Mouse (Mus musculus) cortical plate, adult 2 months (tissue): ENCODE measurements around the gene Plk5. TPM values are rescaled to one million over a fixed set of nuclear protein-coding genes. Genes with fewer than 3 reads are reported as not detected.
A peak's percentile ranks its signal among the peaks of the same experiment; 100 is the strongest.

Experiments
- H3K27ac ChIP-seq: fragments of 200-500 bp; 2 replicates; pipeline ENCODE4 v1.5.1; 2012; ENCODE audit warnings: low read length, control low read depth, inconsistent platforms; ENCODE audit not compliant: insufficient read depth
- H3K4me1 ChIP-seq: fragments of 200-500 bp; 2 replicates; pipeline ENCODE4 v1.6.1; 2011; ENCODE audit warnings: low read length; ENCODE audit not compliant: control insufficient read depth, insufficient read depth
- H3K4me3 ChIP-seq: fragments of 200-500 bp; 2 replicates; pipeline ENCODE4 v1.5.1; 2011; ENCODE audit warnings: mild to moderate bottlenecking, low read length, control low read depth; ENCODE audit not compliant: insufficient read depth
- CTCF ChIP-seq: fragments of 200-500 bp; IDR thresholded peaks from 2 replicates; pipeline ENCODE4 v1.5.1; 2011; ENCODE audit warnings: mild to moderate bottlenecking, control low read depth, low read length; ENCODE audit not compliant: insufficient read depth; ENCODE audit errors: extremely low read depth
- POLR2A ChIP-seq: fragments of 200-500 bp; IDR thresholded peaks from 2 replicates; pipeline ENCODE4 v1.6.1; 2011; ENCODE audit warnings: mild to moderate bottlenecking, low read length, control low read depth; ENCODE audit not compliant: insufficient read depth; ENCODE audit errors: extremely low read depth
- polyA plus RNA-seq: library from polyadenylated mRNA; depleted of rRNA; stranded (reverse); fragments of >200 nt; gene quantifications from 2 replicates; pipeline ENCODE4 v1.2.3, GENCODE M21; 2012

The Plk5 gene
- polyA plus RNA-seq, 1 experiment = 40.3 TPM

- Histone ChIP-seq H3K4me1 (peaks cover 5% of the 10 kb centered on the region), H3K4me3 (no peak overlapping the region; the same call in 1 of the 2 replicates), H3K27ac (no peak overlapping the region)
- TF ChIP-seq CTCF (no peak), POLR2A (no peak)
These were observed 35.1 kb upstream of the Plk5 start for GRCm38 (mm10) chr10:80321014-80321669.

GRCm38 (mm10) chr10:80321670-80322581 lies 34.3 kb upstream of the Plk5 start:
- Histone ChIP-seq H3K4me1 (peaks cover 5% of the 10 kb centered on the region), H3K27ac (no peak overlapping the region)

GRCm38 (mm10) chr10:80322811-80323211 lies 33.4 kb upstream of the Plk5 start:
- H3K27ac ChIP-seq = 0 out of 2 replicates have a peak overlapping the region, but pooled peaks have one; percentile 9
- peak overlapping the region; percentile 67; the same call in 1 of the 2 replicates for H3K4me3 ChIP-seq
- peaks cover 5% of the 10 kb centered on the region for H3K4me1 ChIP-seq
- no peak for TF ChIP-seq CTCF
- no peak for TF ChIP-seq POLR2A

More at GRCm38 (mm10) chr10:80321670-80322581, 34.3 kb upstream of the Plk5 start:
- no peak overlapping the region for H3K4me3 ChIP-seq
- TF ChIP-seq CTCF (no peak), POLR2A (no peak)

- Histone ChIP-seq H3K4me1 (peaks cover 5% of the 10 kb centered on the region), H3K27ac (no peak overlapping the region), H3K4me3 (peak overlapping the region; percentile 67)
- no peak for TF ChIP-seq POLR2A
- no peak for TF ChIP-seq CTCF
These were observed 32.8 kb upstream of the Plk5 start for GRCm38 (mm10) chr10:80323261-80324119.

- H3K4me3 ChIP-seq = no peak overlapping the region
- no peak for TF ChIP-seq CTCF
- no peak for TF ChIP-seq POLR2A
- peaks cover 2% of the 10 kb centered on the region; the same call in 1 of the 2 replicates for H3K4me1 ChIP-seq
- H3K27ac ChIP-seq = no peak overlapping the region
These were observed 31.9 kb upstream of the Plk5 start for GRCm38 (mm10) chr10:80324120-80325037.

- Histone ChIP-seq H3K4me1 (no peaks in the 10 kb centered on the region), H3K27ac (no peak overlapping the region), H3K4me3 (no peak overlapping the region)
- TF ChIP-seq CTCF (no peak), POLR2A (no peak)
These were observed 31.2 kb upstream of the Plk5 start for GRCm38 (mm10) chr10:80325045-80325444.

GRCm38 (mm10) chr10:80329273-80330081 lies 26.8 kb upstream of the Plk5 start, which contains the start of the genes Pcsk4 and Reep6:
Gene Pcsk4, minus strand, starts transcription at chr10:80329498.
Gene Reep6, plus strand, starts transcription at chr10:80329953.
- Histone ChIP-seq H3K4me3 (peak within 1 kb of the TSS; percentile 34), H3K4me1 (no peaks in the 10 kb centered on the region), H3K27ac (no peak within 1 kb of the TSS)
- TF ChIP-seq CTCF = no peak
- no peak for TF ChIP-seq POLR2A

GRCm38 (mm10) chr10:80330084-80330483 lies 26.2 kb upstream of the Plk5 start:
- no peaks in the 10 kb centered on the region for H3K4me1 ChIP-seq
- peak overlapping the region; percentile 34 for H3K4me3 ChIP-seq
- TF ChIP-seq CTCF (no peak), POLR2A (no peak)
- H3K27ac ChIP-seq = no peak overlapping the region
